Mouse (Mus musculus): Measurements from ENCODE around the gene Zfp541.

The Zfp541 gene

DNA sequence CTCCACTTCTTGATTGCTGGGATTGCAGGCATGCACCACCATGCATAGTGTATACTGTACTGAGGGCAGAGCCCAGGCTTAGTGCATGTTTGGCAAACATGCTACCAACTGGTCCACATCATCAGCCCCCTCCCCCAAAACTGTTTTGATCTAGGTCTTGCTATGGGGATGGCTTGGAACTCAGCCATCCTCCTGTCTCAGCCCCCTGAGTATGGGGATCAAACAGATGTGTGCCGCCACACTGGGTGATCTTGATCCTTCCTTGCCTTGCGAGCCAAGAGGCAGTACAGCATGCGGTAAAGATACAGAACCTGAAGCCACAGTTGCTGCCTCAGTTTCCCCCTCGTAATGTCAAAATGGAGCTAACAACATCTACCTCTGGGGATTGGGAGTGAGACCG, 67.3 kb downstream of the Zfp541 start:
- DNase-seq (ENCODE audit: low spot score), result no peak

DNA sequence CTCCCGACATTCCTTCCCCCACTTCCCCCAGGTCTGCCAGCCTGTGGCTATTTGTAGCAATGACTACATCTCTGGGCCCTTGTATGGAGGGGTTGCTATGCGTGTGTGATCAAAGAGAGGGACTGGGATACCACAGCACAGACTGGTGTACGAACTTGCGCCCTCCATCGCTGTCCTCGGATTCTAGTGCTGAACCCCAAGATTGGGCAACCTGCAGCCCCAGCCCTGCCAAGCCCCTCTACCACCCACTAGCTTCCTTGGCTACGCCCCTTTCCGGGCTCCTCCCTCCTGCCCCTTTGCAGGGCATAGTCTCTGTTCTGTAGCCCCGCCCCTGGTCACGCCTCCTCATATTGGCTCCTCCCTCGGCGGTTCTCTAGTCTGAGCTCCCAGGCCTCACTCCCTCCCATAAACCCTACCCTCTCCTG, 67.8 kb downstream of the Zfp541 start, which contains the start of gene Slc8a2:
TSS of gene Slc8a2 (plus strand) at position 406 of the 425 bp plus-strand sequence.
- DNase-seq (ENCODE audit: low spot score), result peak; percentile 93

DNA sequence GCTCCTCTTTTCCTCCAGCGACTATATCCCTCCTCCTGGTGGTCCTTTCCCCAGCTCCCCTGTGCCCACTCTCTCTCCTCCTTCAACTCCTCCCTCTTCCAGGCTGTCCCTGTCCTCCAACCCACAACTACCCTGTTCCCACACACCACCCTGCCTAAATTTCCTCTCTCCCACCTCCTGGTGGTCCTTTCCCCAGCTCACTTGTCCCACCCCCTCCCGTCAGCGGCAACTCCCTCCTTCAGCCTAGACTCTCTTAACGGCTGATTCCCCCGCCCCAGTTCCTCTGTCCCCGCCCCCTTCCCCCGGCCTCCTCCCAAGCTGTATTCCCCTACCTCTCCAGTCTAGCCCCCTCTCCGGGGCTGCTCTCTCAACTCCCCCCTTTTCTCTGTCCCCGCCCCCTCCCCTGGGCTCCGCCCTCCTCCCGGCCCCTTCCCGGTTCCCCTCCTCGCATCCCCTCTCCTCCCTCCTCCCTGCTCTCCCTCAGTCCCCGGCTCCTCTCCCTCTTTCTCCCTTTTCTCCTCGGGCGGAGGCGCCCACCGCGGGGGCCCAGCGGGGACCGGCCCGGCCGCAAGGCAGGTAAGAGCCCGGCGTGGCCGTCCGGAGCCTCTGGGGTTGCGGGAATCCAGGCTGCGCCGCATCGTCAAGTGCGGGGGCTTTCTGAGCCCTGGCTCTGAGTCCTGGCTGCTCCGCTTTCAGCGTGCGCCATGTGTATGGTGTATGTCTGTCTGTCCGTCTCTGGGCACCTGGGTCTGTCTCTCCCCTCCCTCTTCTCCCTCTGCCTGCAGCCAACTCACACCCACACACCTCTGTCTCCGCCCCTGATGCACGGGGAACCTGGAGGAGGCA, 68.5 kb downstream of the Zfp541 start:
- DNase-seq (ENCODE audit: low spot score), result peak; percentile 89

DNA sequence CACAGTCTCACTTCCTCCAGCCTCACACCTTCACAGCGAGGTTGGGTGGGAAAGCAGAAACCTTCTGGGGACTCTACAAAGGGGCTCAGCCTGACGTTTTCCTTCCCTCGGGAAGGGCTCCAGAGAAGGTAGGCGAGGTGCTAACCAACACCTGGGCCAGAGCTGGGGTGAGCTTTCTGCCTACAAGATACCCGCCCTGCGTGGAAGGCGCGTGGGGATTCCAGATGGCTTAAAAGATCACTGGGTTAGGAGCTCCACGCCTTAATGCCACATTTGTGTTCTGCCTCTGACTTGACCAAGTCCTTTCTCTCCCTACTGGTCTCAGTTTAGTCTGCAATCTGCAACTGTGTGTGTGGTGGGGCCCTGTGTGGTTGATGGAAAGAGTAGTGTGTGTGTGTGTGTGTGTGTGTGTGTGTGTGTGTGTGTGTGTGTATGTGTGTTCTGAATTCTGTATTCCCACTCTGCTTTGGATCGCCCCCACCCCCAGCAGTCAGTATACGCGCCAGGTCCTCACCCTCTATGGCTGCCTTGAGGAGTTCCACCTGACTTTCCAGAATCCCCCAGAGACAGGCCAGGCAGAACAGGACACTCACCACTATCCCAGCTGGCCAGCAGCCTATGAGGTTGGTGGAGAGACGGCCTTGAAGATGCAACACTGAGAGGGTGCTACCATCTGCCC, 69.5 kb downstream of the Zfp541 start:
- no peak for DNase-seq (ENCODE audit: low spot score)

DNA sequence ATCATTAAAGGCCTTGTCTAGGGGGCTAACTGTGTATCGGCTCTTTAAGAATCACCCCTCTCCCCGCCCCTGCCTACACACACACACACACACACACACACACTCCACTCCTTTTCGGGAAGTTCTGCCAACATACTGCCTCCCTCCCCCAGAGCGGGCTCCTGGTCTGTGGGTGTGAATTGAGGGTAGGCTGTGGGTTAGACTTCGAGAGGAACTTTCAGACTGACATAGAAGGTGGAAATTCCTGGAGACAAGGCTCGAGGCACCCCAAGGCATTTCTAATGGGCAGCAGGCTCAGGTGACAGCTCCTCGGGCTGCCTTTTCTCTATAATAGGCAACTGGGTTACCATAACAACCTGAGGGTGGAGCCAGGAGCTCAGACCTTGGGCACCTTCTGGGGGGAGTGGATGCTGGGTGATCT, 70.6 kb downstream of the Zfp541 start:
- peak; percentile 54 for DNase-seq (ENCODE audit: low spot score)

DNA sequence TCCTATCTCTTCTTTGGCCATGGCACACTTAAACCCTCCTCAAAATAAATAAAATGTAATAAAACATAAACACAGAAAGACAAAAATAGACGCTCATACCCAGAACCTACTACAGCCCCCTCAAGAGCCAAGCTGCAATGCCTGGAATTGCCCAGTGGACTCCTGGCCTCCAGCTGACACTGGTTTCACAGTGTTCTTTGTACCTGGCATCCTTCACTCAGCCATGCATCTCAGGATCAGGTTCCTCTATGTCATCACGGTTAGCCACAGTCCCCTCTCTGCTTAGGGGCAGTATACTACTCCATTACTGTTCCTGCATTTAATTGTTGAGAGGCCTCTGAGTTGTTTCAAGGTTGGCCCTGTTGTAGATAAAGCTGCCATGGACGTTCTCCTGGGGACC, 71.3 kb downstream of the Zfp541 start:
- DNase-seq (ENCODE audit: low spot score), result no peak

DNA sequence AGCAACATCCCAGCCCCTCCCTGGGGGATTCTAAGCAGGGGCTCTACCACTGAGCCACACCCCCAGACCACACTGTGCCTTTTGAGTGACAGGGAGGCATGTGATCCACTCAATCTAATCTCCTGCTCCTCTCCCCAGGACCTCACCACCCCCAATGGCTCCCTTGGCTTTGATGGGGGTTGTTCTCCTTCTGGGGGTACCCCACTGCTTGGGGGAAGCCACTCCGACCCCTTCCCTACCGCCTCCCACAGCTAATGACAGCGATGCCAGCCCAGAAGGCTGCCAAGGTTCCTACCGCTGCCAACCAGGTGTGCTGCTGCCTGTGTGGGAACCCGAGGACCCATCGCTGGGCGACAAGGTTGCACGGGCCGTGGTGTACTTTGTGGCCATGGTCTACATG, 72.1 kb downstream of the Zfp541 start:
- DNase-seq (ENCODE audit: low spot score), result no peak

DNA sequence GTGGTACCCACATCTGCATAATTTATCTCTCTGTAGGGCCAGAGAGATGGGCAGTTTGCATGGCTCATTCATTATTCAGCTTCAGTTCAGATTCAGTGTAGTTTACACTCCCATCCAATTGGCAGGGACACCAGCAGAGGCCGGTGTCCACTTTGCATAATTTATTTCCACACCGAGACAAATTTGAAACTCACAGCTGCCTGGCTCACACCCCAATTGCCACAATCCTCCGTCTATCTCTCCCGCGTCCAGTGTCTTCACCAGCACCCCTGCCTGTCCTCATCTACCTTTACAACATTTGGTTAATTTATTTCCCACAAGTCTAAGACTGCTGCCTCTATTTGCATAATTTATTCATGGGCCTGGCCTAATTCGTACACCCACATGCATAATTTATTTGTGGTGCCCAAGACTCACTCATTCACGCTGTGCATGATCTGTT, 73.4 kb downstream of the Zfp541 start:
- no peak for DNase-seq (ENCODE audit: low spot score)
